Mouse (Mus musculus): ENCODE measurements at regions not wholly inside any gene's neighbourhood (a gene's known extent, or its start where the extent isn't known, plus 50 kb on each side); places are given as distances from the start of the nearest gene placed in this dataset.

DNA sequence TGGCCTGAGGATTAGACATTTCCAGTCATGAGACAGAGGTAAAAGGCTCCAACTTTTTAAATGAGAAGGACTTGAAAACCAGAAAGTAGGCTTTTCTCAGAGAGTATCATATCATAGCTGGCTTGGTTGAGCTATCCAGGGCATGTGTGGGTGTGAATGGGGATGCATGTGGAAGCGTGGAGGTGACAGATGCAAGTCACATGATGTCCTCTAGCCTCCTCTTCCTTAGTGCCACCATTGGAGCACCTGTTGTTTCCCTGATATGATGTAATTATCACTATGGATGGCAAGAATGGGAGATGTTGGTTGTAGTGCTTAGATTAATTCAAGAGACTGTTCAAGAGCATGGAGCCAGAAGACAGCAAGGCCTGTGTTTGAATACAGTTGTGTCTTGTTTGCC lies 510.0 kb downstream of the Ccdc171 start:
- peak; percentile 36 for DNase-seq

- no peak for DNase-seq
These were observed 512.2 kb downstream of the Ccdc171 start for GRCm38 (mm10) chr4:84037535-84037934.

DNA sequence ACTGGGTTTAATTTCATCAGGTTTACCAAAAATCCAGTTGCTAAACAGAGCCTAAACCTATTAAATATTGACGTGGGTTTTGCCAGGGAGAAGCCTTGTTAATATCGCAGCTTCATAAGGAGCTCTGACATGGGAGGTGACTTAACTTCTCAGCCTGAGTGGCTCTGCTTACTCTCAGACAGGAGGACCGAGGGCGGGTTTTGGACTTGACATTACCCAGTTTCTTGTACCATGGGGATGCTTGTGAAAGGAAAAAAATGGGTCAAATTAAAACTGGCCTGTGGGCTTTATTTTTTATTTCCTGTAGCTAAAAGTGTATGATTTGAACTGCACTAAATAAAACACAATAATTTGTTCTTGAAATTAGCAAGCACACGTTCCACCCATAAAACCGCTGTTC lies 524.9 kb downstream of the Ccdc171 start:
- peak; percentile 57 for DNase-seq

DNA sequence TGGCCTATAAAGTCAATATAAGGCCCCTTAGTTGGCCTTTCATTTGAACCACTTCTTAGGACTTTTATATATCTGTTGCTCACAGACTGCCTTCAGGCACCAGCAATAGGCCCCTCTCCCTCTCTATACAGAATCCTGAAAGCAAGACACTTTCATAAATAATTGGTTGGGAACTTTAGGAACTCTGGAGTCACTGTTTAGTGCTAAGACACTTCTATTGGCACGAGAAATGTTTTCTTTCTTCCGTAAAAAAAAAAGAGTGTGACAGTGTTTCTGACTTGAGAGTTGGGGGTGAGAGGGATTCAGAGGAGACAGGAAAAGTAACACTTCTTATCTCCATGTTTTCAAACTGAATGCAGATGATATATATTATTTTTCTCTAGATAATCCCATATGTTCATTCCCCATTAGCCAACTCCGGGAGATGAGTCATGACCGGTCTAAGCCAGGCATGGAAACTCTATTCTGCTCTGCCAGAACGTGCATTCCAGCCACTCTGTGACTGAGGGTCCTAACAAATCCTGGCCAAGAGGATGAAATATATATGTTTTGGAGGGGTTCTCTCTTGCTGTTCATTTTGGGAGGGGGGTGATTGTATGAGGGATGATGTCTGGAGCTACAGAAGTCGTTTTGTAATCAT lies 531.6 kb downstream of the Ccdc171 start:
- peak; percentile 15 for DNase-seq

DNA sequence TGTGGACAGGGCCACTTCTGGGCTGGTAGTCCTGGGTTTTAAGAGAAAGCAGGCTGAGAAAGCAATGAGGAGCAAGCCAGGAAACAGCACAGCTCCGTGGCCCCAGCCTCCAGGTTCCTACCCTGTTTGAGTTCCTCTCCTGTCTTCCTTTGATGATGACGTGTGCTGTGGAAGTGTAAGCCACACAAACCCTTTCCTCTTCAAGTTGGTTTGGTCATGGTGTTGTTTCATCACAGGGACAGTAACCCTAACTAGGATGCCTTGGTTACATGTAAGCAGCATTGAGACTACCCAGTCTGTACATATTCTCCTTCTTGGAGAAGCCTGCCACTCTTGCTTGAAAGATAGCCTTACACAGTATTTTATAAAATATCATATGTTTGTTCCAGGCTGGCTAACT lies 534.8 kb downstream of the Ccdc171 start:
- peak; percentile 68 for DNase-seq

- peak; percentile 81 for DNase-seq
These were observed 538.4 kb downstream of the Ccdc171 start for GRCm38 (mm10) chr4:84063755-84064154.

GRCm38 (mm10) chr4:84064614-84065456 lies 539.5 kb downstream of the Ccdc171 start:
- peak; percentile 93 for DNase-seq

DNA sequence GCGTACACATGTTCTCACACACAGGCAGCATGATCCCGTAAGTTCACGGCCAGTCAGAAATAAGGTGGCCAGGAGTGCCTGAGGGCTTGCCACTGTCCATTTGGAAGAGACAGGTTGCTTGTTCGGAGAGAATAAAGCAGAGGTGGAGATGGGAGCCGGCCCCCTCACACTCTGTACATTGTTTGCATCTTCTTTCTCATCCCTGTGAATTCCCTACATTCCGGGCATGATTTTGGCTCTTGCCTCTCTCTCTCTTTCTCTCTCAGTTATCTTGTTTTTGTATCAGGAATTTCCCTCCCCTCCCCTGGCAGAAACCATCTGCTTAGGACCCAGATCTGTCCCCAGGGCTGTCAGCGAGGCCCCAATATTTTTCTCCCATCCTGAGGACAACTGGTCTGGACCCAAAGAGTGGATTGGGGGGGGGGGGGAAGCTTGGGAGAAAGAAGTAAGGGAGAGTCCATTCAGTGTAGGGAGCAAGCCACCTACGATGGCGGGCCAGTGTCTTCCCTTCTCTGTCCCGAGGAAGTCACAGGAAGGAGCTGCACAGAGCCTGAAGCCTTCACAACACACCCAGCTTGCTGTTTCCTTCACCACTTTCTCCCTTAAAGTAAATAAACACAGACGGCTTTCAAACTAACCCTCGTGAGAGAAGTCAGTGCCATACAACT lies 540.2 kb downstream of the Ccdc171 start:
- DNase-seq, result peak; percentile 86

- DNase-seq, result peak; percentile 76
These were observed 542.7 kb downstream of the Ccdc171 start for GRCm38 (mm10) chr4:84067931-84068575.

GRCm38 (mm10) chr4:84068947-84069663 lies 543.8 kb downstream of the Ccdc171 start:
- DNase-seq, result peak; percentile 40

GRCm38 (mm10) chr4:84069681-84070080 lies 544.3 kb downstream of the Ccdc171 start:
- DNase-seq, result no peak

DNA sequence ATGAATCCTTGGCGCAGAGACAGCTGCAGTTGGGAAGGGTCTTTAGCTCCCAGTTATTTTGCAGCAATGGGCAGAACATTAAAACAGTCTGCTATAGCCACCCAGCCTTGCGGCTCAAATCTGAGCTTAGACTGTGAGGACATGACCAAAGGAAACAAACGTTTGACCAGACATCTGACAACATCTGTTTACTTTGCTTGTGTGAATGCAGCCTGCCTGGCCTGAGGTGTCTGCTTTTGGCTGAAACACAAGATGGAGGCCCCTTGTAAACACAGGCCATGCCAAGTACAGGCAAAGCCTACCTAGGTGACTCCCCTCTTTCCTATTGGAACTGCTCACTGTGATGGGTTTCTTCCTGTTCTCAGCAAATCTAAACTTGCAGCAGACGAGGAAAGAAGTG lies 544.7 kb downstream of the Ccdc171 start:
- peak; percentile 84 for DNase-seq

DNA sequence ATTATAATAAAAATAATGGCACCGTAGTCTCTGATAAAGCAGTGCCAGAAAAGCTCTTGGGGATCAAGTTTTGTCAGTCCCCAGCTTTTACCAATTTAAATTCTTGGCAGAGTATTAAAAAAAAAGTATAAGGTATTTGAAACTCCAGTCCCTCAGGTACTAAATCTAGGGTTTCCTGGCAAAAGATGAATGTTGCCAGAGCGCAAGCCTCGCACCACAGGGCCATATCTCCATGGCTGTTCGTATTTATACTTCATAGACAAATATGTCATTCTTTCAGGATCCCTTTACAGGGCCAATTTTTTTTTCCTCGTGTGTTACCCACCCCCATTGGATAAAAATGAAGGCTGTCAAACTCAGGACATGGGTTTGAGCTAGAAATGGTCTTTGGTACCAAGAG lies 546.8 kb downstream of the Ccdc171 start:
- DNase-seq, result peak; percentile 63

DNA sequence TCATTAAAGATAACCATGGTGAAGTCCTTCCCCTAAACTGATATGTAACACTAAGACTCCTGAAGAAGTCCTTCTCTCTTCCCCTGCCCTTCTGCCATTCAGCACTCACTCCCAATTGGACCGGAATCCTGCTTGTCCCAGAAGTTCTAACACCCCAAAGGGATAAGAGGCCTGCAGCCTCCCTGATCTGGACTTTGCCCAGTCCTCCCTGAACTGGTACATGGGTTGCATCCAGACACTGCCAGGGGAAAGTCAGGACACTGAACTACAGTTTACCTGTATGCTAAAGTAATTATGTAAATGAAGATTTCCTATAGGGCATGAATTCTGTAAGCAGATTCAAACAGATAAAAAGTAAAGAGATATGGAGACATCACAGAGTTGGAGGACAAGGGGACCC lies 551.2 kb downstream of the Ccdc171 start:
- peak; percentile 51 for DNase-seq

GRCm38 (mm10) chr4:84079516-84079915 lies 554.2 kb downstream of the Ccdc171 start:
- no peak for DNase-seq

DNA sequence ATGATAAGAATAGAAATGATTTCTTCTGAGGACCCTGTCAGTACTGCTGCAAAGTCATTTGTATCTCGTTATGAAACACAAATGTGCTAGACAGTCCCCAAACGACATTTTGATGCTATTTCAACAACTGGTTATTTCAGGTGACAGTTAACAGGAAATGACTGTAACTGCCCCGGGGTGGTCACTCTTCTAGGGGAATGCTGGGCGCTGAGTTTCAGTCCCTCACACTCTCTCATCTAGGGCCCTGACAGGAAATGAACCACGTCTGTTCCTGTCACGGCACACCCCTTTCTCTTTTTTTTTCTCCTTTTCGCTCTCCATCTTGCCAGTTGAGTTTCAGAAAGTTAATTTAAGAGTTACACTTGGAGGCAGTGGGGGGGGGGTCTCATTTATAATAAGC lies 556.2 kb downstream of the Ccdc171 start:
- peak; percentile 22 for DNase-seq

GRCm38 (mm10) chr4:84088166-84088565 lies 562.8 kb downstream of the Ccdc171 start:
- peak; percentile 98 for DNase-seq

- DNase-seq, result no peak
These were observed 567.2 kb downstream of the Ccdc171 start for GRCm38 (mm10) chr4:84092509-84092908.

DNA sequence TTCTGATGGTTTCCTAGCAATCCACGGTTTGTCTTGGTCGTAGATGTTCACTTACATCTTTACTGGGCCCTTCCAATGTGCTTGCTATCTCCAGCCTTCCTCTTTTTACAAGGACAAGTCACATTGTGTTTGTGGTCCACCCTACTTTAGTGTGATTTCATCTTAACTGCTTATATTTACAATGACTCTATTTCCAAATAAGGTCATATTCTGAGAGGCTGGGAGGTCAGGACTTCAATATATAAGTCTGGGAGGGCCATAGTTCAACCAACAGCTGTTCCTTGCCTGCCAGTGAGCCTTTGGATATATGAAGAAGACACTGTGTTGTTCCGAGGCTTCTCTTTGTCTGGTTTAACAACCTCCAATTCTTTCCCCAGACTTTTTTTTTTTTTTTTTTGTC lies 569.9 kb downstream of the Ccdc171 start:
- no peak for DNase-seq

DNA sequence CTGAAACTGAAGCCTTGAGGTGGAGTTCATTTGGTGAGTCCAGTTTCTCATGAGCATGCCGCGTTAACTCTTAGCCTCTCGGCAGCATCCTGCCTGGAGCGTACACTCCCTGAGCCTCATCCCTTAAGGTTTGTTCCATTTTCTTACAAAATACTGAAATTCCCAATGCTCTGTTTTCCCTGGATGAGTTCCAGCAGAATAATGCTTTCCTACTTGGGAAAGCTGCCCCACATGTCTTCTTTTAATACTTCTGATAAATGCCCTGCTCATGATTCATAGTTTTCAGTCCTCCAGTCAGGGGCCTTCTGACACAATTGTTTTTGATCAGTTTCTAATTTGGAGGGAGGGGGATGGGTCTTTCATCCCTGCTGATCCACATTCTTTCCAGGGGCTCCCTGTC lies 570.7 kb downstream of the Ccdc171 start:
- DNase-seq, result no peak

DNA sequence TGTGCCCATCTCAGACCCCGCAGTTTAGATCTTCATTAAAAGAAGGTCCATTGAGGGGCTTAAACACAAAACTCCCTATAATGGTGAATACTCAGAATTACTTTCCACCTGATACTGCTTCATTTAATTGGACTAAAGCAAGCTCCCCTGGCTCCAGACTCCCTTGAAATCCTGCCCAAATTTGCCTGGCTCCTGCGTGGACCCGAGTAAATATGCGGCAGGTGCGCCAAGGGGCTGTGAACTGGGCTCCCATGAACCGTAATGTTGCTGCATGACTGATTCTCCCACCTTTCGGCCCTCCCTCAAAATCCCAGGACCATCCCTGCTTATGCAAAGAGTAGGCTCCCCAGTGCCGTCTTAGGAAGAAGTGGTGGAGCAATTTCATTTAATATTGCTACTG lies 573.7 kb downstream of the Ccdc171 start:
- DNase-seq, result no peak

GRCm38 (mm10) chr4:84101923-84102322 lies 573.2 kb downstream of the Bnc2 start:
- DNase-seq, result no peak

- no peak for DNase-seq
These were observed 572.3 kb downstream of the Bnc2 start for GRCm38 (mm10) chr4:84102736-84103135.

Data from heart, adult 11 months (tissue).